Mouse (Mus musculus) erythroid progenitor cell, adult 5-6 weeks (primary cell): ENCODE results near the gene Pou2f1. TPM values are rescaled to one million over a fixed set of nuclear protein-coding genes. Genes with fewer than 3 reads are reported as not detected.

Source experiments
- ATAC-seq: replicated peaks from 2 replicates; pipeline ENCODE4 v1.8.0; 2016; ENCODE audit warnings: moderate number of reproducible peaks, mild to moderate bottlenecking, moderate TSS enrichment, inconsistent platforms; ENCODE audit not compliant: poor library complexity, low FRiP score, severe bottlenecking
- total RNA-seq, 2 experiments: library from RNA; stranded (forward) in 1 of 2; stranded (reverse) in 1 of 2; fragments of 150-400 nt in 1 of 2; fragments of 186-747, 209-891 nt in 1 of 2; gene quantifications; 2 replicates each; pipeline versions ENCODE4 v1.2.3 to v1.2.4; 2015 to 2017; ENCODE audit warnings: low replicate concordance in 2 of 2

Gene Pou2f1
- total RNA-seq, 2 experiments from 2014 or later, result 26.4 to 54.1 TPM

- ATAC-seq, result no peak
Measured at GRCm38 (mm10) chr1:165852131-165852530, 150.3 kb downstream of the Pou2f1 start.

GRCm38 (mm10) chr1:165849458-165850445, 152.7 kb downstream of the Pou2f1 start:
- ATAC-seq, result no peak

- no peak for ATAC-seq
Measured at GRCm38 (mm10) chr1:165848881-165849280, 153.6 kb downstream of the Pou2f1 start.

- ATAC-seq, result no peak
Measured at GRCm38 (mm10) chr1:165848417-165848816, 154.1 kb downstream of the Pou2f1 start.

GRCm38 (mm10) chr1:165845366-165845765, 157.1 kb downstream of the Pou2f1 start:
- ATAC-seq, result no peak

- ATAC-seq, result 0 out of 2 replicates have a peak, but pooled peaks have one; percentile 44
Measured at GRCm38 (mm10) chr1:165844956-165845355, 157.5 kb downstream of the Pou2f1 start.

GRCm38 (mm10) chr1:165844466-165844951, 158.0 kb downstream of the Pou2f1 start:
- no peak for ATAC-seq

GRCm38 (mm10) chr1:165843586-165843985, 158.9 kb downstream of the Pou2f1 start:
- no peak for ATAC-seq

- no peak for ATAC-seq
Measured at GRCm38 (mm10) chr1:165842170-165842569, 160.3 kb downstream of the Pou2f1 start.

GRCm38 (mm10) chr1:165840548-165841230, 161.8 kb downstream of the Pou2f1 start:
- peak; percentile 68 for ATAC-seq

GRCm38 (mm10) chr1:165839201-165839600, 163.3 kb downstream of the Pou2f1 start:
- ATAC-seq, result no peak

GRCm38 (mm10) chr1:165837546-165837945, 164.9 kb downstream of the Pou2f1 start:
- ATAC-seq, result no peak

GRCm38 (mm10) chr1:165836461-165836860, 166.0 kb downstream of the Pou2f1 start:
- ATAC-seq, result no peak

GRCm38 (mm10) chr1:165834633-165834975, 167.9 kb downstream of the Pou2f1 start:
- no peak for ATAC-seq

GRCm38 (mm10) chr1:165833910-165834632, 168.4 kb downstream of the Pou2f1 start:
- no peak for ATAC-seq

- no peak for ATAC-seq
Measured at GRCm38 (mm10) chr1:165833244-165833643, 169.2 kb downstream of the Pou2f1 start.

GRCm38 (mm10) chr1:165829890-165830289, 172.6 kb downstream of the Pou2f1 start:
- no peak for ATAC-seq

GRCm38 (mm10) chr1:165828615-165829014, 173.9 kb downstream of the Pou2f1 start:
- ATAC-seq, result no peak

GRCm38 (mm10) chr1:165828173-165828572, 174.3 kb downstream of the Pou2f1 start:
- no peak for ATAC-seq

- no peak for ATAC-seq
Measured at GRCm38 (mm10) chr1:165822031-165822430, 180.4 kb downstream of the Pou2f1 start.
